Mouse (Mus musculus): Measurements from ENCODE around the gene Lmbr1l. TPM values are rescaled to one million over a fixed set of nuclear protein-coding genes. Genes with fewer than 3 reads are reported as not detected.

Lmbr1l gene
- polyA plus RNA-seq (2015; fragmentation: Nextera tagmentation; extraction: Ambion mirVana): 13.3 and 13.9 TPM in 2 replicates

DNA sequence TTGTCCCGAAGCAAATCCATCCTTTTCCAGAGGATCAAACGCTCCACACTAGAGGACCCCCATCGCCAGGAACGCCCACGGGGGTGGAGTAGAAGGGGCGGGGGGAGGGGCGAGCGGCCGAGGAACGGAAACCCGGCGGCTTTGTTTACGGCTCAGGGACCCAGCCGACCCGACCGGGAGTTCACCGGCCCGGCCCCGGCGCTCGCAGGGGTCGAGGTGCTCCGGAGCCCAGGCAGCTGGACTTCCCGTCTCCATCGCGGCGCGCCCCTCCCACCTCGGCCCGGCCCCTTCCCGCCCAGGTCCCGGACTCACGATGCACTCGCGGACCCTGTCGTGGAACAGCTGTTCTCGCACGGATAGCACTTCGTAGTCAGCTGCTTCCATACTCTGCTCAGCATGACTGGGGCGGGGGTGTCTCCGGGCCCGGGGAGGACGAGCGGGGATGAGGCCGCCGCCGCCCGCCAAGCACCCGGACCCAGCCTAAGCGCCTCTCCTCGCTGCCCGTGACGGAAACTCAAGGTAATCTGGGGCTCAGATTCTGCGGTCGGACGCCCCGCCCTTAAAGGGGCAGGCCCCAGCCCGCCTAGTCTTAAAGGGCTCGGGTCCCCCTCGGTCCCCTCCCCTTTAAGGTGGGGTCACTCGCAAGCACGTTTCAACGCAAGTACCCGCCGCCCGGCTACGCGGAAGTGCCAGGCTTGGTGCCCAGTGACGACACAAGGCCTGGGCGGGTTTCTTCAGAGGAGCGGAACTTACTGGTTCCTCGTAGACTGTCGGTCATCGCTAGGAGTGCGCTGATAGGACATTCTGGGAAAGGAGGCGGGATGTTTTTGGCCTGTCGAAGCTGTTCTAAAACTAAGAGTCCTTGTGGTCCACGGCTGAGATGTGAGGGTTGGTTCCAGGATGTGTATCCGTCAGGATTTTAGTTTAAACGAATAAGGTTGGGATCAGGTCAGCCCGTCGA lies at the start of gene Lmbr1l:
Gene Lmbr1l, minus strand, starts transcription at position 694 of the 961 bp plus-strand sequence.
- H3K4me3 ChIP-seq (ENCODE audit: low read length): peak within 1 kb of the TSS; percentile 95
- H3K4me1 ChIP-seq (ENCODE audit: control insufficient read depth, insufficient read depth, low read length): peaks cover 10% of the 10 kb centered on the region
- H3K9ac ChIP-seq (ENCODE audit: low read length): peak within 1 kb of the TSS; percentile 94
- H3K4me2 ChIP-seq (ENCODE audit: low read depth, low read length): peak within 1 kb of the TSS; percentile 86
- H3K9me3 ChIP-seq (replicated peaks; ENCODE audit: control insufficient read depth, low read length): no peaks in the 10 kb centered on the region
- H3K27me3 ChIP-seq (ENCODE audit: control insufficient read depth, insufficient read depth, low read length): no peaks in the 10 kb centered on the region
- WGBS: under 1% methylated on average over 82 of the region's 82 CpGs
- H3K27ac ChIP-seq (ENCODE audit: low read length): peak within 1 kb of the TSS; percentile 97
- H3K36me3 ChIP-seq (ENCODE audit: control insufficient read depth, insufficient read depth): peaks cover 6% of the 10 kb centered on the region
- ATAC-seq (replicated peaks; ENCODE audit: extremely low read depth, insufficient read depth, low FRiP score): peak; percentile 98

GRCm38 (mm10) chr15:98959531-98959930 lies 41.5 kb upstream of the Lmbr1l start:
- WGBS: 52% methylated on average over 3 of the region's 3 CpGs

DNA sequence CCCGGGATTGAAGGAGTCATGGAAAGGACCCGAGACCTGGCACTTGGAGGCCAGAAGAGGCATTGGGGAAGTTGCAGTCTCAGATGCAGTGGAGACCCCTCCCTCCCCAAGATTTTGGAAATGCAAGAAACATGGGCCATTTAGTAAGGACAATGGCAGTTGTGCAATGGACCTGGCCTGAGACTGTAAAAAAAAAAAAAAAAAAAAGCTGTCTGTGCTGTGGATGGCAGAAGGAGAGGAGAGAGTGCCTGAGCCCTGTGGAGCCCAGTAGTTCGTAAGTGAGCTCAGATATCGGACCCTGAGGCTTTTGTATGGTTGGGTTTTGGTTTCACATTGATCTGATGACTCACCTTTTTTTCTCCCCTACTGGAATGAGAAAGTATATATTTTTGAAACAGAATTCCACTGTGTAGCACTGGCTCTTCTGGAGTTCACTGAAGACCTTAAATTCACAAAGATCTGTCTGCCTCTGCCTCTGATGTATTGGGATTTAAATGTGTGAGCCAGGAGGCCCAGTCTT lies 40.9 kb upstream of the Lmbr1l start:
- 91% methylated on average over 4 of the region's 4 CpGs for WGBS
- ATAC-seq (replicated peaks; ENCODE audit: extremely low read depth, insufficient read depth, low FRiP score): no peak

More at GRCm38 (mm10) chr15:98959531-98959930, 41.5 kb upstream of the Lmbr1l start:
- Histone ChIP-seq H3K9me3 (replicated peaks; ENCODE audit: control insufficient read depth, low read length) (no peaks in the 10 kb centered on the region), H3K4me2 (ENCODE audit: low read depth, low read length) (no peak overlapping the region), H3K4me1 (ENCODE audit: control insufficient read depth, insufficient read depth, low read length) (no peaks in the 10 kb centered on the region), H3K4me3 (ENCODE audit: low read length) (no peak overlapping the region), H3K36me3 (ENCODE audit: control insufficient read depth, insufficient read depth) (no peaks in the 10 kb centered on the region), H3K27ac (ENCODE audit: low read length) (no peak overlapping the region), H3K9ac (ENCODE audit: low read length) (no peak overlapping the region), H3K27me3 (ENCODE audit: control insufficient read depth, insufficient read depth, low read length) (no peaks in the 10 kb centered on the region)
- no peak for ATAC-seq (replicated peaks; ENCODE audit: extremely low read depth, insufficient read depth, low FRiP score)

GRCm38 (mm10) chr15:98957475-98957874 lies 39.4 kb upstream of the Lmbr1l start:
- 72% methylated on average over 5 of the region's 5 CpGs for WGBS
- Histone ChIP-seq H3K4me3 (ENCODE audit: low read length) (no peak overlapping the region), H3K36me3 (ENCODE audit: control insufficient read depth, insufficient read depth) (no peaks in the 10 kb centered on the region), H3K27me3 (ENCODE audit: control insufficient read depth, insufficient read depth, low read length) (no peaks in the 10 kb centered on the region), H3K4me2 (ENCODE audit: low read depth, low read length) (no peak overlapping the region), H3K9ac (ENCODE audit: low read length) (no peak overlapping the region), H3K27ac (ENCODE audit: low read length) (no peak overlapping the region), H3K4me1 (ENCODE audit: control insufficient read depth, insufficient read depth, low read length) (no peaks in the 10 kb centered on the region), H3K9me3 (replicated peaks; ENCODE audit: control insufficient read depth, low read length) (no peaks in the 10 kb centered on the region)
- ATAC-seq (replicated peaks; ENCODE audit: extremely low read depth, insufficient read depth, low FRiP score): no peak

More for the DNA sequence above, 40.9 kb upstream of the Lmbr1l start:
- Histone ChIP-seq H3K27ac (ENCODE audit: low read length) (no peak overlapping the region), H3K36me3 (ENCODE audit: control insufficient read depth, insufficient read depth) (no peaks in the 10 kb centered on the region), H3K4me3 (ENCODE audit: low read length) (no peak overlapping the region), H3K4me1 (ENCODE audit: control insufficient read depth, insufficient read depth, low read length) (no peaks in the 10 kb centered on the region), H3K9me3 (replicated peaks; ENCODE audit: control insufficient read depth, low read length) (no peaks in the 10 kb centered on the region), H3K9ac (ENCODE audit: low read length) (no peak overlapping the region), H3K27me3 (ENCODE audit: control insufficient read depth, insufficient read depth, low read length) (no peaks in the 10 kb centered on the region), H3K4me2 (ENCODE audit: low read depth, low read length) (no peak overlapping the region)

- ATAC-seq (replicated peaks; ENCODE audit: extremely low read depth, insufficient read depth, low FRiP score): no peak
- H3K9me3 ChIP-seq (replicated peaks; ENCODE audit: control insufficient read depth, low read length): no peaks in the 10 kb centered on the region
- peaks cover 7% of the 10 kb centered on the region for H3K4me1 ChIP-seq (ENCODE audit: control insufficient read depth, insufficient read depth, low read length)
- H3K27ac ChIP-seq (ENCODE audit: low read length): no peak overlapping the region
- 92% methylated on average over 4 of the region's 4 CpGs for WGBS
- H3K4me2 ChIP-seq (ENCODE audit: low read depth, low read length): no peak overlapping the region
- H3K36me3 ChIP-seq (ENCODE audit: control insufficient read depth, insufficient read depth): no peaks in the 10 kb centered on the region
- no peaks in the 10 kb centered on the region for H3K27me3 ChIP-seq (ENCODE audit: control insufficient read depth, insufficient read depth, low read length)
- no peak overlapping the region for H3K4me3 ChIP-seq (ENCODE audit: low read length)
- no peak overlapping the region for H3K9ac ChIP-seq (ENCODE audit: low read length)
Observed at GRCm38 (mm10) chr15:98956000-98956399, 38.0 kb upstream of the Lmbr1l start.

DNA sequence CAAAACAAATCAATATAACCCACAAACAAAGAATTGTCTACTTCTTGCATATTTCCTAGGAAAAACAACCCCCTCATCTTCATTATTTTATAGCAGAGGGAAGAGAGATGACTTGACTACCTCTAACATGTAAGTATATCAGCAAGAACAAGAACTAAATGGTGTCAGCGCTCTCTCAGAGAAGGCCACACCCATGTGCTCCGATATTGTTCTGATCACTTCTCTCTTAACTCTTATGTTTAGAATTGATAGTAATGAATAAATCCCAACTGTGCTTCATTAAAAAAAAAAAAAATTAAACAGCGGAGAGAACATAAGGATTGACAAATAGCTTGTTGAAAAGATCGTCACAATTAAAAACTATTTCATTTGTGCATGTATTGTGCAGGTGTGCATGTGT lies 37.3 kb upstream of the Lmbr1l start:
- Histone ChIP-seq H3K4me3 (ENCODE audit: low read length) (no peak overlapping the region), H3K27ac (ENCODE audit: low read length) (no peak overlapping the region), H3K4me1 (ENCODE audit: control insufficient read depth, insufficient read depth, low read length) (peaks cover 7% of the 10 kb centered on the region), H3K9ac (ENCODE audit: low read length) (no peak overlapping the region), H3K4me2 (ENCODE audit: low read depth, low read length) (no peak overlapping the region), H3K9me3 (replicated peaks; ENCODE audit: control insufficient read depth, low read length) (no peaks in the 10 kb centered on the region), H3K27me3 (ENCODE audit: control insufficient read depth, insufficient read depth, low read length) (no peaks in the 10 kb centered on the region), H3K36me3 (ENCODE audit: control insufficient read depth, insufficient read depth) (no peaks in the 10 kb centered on the region)
- 85% methylated on average over 4 of the region's 4 CpGs for WGBS
- ATAC-seq (replicated peaks; ENCODE audit: extremely low read depth, insufficient read depth, low FRiP score): no peak

DNA sequence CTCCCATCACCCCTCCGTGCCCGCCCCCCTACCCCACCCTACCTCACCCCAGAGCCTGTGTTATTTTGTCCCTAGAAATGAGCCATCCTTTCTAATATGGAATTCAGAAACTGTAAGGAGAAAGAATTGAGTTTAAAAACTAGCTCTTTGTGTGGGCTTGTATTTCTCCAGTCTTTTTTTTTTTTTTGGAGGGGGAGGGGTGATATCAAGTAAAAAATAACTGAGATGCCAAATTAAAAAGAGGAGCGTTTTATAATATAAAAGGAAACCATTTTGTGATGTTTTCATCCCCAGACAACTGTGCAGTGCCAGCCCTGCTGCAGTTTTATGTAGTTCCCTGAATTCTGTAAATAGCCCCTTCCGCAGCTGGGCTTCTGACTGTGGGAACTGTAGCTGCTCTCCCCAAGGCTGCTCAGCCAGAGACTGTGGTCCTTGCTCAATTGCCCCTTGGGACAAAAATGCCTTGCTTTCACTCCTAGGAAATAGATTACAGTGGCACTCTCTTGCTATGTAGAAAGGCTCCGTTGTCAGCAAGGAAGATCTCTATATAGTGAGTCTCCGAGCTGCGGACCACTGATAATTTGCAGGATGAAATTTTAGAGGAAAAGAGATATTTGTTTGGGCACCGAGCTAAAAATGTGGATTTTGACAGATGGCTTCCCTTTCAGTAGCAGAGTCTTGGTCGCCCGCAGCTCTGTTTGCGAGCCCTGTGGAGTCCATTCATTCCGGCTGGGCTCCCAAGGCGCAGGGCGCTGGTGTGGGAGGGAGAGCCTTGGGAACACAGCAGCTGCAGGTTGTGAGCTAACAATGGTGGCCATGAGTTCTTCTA lies 36.6 kb upstream of the Lmbr1l start:
- no peak overlapping the region for H3K4me3 ChIP-seq (ENCODE audit: low read length)
- 47% methylated on average over 14 of the region's 14 CpGs for WGBS

DNA sequence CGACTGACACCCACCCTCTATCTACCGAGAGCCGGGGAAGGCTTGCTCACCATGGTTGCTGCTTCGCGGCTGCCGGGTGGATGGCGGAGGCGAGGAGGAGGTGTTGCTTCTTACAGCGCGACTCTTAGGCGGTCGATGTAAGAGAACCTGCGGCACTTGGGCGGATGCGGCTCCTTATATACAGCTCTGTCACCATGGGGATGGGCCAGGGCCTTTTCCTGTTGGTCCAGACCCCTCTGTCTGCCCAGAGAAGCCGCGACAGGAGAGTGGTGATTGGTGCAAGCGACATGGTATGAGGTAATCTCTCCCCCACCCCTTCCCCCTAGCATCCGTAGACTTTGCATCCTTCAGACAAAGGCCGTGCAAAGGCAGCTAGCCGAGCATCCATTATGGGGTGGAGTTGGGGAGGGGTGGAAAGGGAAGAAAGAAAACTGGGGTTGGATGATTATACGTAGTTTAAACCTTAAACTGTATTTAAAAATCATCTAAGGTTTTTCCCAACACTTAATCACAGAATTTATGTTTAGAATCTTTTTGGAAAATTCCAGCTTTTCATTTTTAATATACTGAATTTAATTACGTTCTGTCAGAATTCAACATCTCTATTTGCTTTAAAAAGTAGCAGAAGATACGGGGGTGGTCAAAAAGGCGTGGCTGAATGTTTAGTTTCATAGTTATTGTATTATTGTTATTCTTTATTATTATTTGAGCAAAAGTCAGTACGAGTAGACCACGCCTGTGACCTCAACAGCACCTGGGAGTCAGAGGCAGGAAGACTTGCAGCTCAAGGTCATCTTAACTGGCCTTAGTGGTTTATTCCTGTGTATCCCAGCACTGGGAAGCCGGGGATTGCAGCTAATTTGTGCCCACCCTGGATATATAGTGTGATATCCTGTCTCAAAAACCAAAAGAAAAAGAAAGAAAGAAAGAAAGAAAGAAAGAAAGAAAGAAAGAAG lies 35.6 kb upstream of the Lmbr1l start, which contains the start of the genes Gm49450 and Tuba1a:
Gene Gm49450, minus strand, starts transcription at position 151 of the 956 bp plus-strand sequence.
Gene Tuba1a, minus strand, starts transcription at position 303 of the 956 bp plus-strand sequence.
- Histone ChIP-seq H3K36me3 (ENCODE audit: control insufficient read depth, insufficient read depth) (0 out of 2 replicates have a peak, but pooled peaks cover 4% of the 10 kb centered on the region), H3K4me1 (ENCODE audit: control insufficient read depth, insufficient read depth, low read length) (peaks cover 7% of the 10 kb centered on the region), H3K9me3 (replicated peaks; ENCODE audit: control insufficient read depth, low read length) (no peaks in the 10 kb centered on the region), H3K27ac (ENCODE audit: low read length) (peak within 1 kb of the TSS; percentile 98), H3K27me3 (ENCODE audit: control insufficient read depth, insufficient read depth, low read length) (no peaks in the 10 kb centered on the region), H3K4me3 (ENCODE audit: low read length) (peak within 1 kb of the TSS; percentile 96), H3K9ac (ENCODE audit: low read length) (peak within 1 kb of the TSS; percentile 98), H3K4me2 (ENCODE audit: low read depth, low read length) (peak within 1 kb of the TSS; percentile 77)
- ATAC-seq (replicated peaks; ENCODE audit: extremely low read depth, insufficient read depth, low FRiP score): peak; percentile 99
- WGBS: 7% methylated on average over 28 of the region's 28 CpGs

More for the DNA sequence above, 36.6 kb upstream of the Lmbr1l start:
- peak overlapping the region; percentile 57 for H3K27ac ChIP-seq (ENCODE audit: low read length)
- ATAC-seq (replicated peaks; ENCODE audit: extremely low read depth, insufficient read depth, low FRiP score): no peak
- 0 out of 2 replicates have a peak, but pooled peaks cover under 1% of the 10 kb centered on the region for H3K36me3 ChIP-seq (ENCODE audit: control insufficient read depth, insufficient read depth)
- no peaks in the 10 kb centered on the region for H3K9me3 ChIP-seq (replicated peaks; ENCODE audit: control insufficient read depth, low read length)
- peaks cover 7% of the 10 kb centered on the region for H3K4me1 ChIP-seq (ENCODE audit: control insufficient read depth, insufficient read depth, low read length)
- H3K9ac ChIP-seq (ENCODE audit: low read length): peak overlapping the region; percentile 31; the same call in 1 of the 2 replicates
- no peaks in the 10 kb centered on the region for H3K27me3 ChIP-seq (ENCODE audit: control insufficient read depth, insufficient read depth, low read length)
- H3K4me2 ChIP-seq (ENCODE audit: low read depth, low read length): peak overlapping the region; percentile 37

Data from heart, embryonic 16.5 days (tissue).